Mouse (Mus musculus): Measurements from ENCODE around the gene Peak1.
A peak's percentile ranks its signal among the peaks of the same experiment; 100 is the strongest.

Peak1 gene

DNA sequence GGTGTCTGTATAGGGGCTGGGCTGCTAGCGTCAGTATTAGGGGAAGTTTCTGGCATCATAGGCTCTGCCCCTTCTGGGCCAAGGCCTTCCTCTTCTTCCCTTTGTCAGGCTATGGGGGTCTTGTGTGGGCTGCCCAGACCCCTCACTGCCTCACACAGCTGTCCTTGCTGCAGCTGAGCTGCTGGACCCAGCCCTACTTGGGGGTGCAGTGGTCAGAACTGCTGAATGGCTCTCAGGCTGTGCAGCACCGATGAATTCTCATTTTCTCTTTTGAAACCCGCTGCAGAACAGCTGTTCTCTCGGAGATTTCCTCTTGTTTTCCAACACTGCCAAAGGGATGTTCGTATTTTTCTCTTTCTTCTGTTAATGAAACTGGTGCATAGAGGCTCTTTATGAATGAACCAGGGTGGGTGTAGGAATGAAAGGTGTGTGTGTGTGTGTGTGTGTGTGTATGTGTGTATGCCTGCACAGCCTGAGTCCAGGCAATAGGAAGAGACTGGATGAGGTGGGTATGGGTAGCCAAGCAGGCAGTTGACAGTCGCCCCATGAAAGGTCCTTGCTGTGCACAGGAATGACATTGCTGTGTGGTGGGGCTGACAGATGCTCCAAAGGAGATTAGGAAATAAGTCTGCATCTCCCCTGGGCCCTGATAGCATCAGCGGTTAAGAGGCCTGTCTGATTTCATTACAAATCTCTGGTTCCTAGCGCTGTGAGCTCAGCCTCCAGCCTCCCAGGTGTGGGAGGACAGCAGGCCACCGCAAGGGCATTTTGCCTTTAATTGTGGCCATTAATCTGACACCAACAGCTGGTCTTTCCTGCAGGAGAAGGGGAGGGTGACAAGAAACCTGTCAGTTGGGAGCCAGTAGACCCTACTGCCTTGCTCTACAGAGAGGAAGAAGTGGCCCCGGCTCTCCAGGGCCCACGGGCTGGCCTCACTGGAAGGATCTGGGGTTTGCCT, 226.1 kb downstream of the Peak1 start:
- DNase-seq, result no peak

DNA sequence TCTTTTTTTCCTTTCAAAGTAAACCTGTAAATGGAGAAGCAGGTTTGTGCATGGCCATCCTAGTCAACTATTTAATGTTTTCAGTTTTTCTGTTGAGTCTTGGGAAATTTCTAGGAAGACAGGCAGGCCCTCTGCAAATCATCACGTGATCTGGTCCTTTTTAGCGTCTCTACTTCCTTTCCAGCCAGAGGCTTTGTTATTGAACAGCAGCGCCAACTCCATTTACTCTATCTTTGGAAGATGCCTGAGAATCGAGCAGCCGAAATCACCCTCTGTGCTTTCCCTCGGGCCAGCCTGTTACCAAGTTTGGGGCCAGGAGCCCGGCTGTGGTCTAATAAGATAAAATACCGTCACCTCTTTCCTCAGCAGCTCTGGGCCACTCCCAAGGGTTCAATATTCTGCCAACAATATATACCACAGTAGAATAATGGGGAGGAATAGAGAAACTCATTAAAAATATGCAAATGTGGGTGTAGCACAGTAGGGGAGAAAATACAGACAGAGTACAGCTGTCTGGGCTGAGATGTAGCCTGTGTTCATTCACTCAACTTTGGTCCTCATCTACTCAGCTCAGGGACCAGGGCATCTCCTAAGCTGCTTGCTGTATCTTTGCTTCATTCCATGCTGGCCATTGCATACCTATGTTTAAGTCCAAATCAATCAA, 237.6 kb downstream of the Peak1 start:
- no peak for DNase-seq

DNA sequence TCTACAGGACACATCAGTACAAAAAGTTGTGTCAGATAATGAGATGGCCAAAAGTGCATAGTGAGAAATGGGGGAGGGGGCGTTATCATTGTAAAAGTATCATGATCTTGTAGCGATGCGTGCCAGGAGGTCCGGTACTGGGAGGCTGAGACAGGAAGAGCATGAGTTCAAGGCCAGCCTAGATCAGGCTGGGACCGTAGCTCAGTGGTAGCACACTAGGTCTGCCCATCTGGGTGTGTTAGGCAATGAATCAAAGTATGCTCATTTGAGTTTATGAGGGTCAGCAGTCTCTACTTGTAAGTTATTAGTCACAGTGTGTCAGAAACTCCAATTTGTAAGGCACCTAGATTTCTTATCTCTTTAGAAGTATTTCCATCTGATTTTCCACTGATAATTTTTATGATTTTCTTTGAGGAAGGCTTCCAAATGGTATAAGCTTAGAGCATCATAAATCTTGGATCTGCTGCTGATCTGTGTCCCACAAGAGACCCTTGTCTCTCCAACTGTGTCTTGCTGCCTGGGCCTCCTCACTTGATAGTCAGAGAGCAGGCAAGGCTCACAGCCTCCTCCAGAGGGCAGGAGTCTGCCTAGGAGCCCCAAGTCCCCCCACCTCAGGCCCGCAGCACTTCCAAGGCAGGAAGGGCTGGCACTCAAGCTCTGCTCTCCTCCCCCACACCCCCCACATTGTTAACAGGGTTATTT, 238.3 kb downstream of the Peak1 start:
- DNase-seq, result no peak

DNA sequence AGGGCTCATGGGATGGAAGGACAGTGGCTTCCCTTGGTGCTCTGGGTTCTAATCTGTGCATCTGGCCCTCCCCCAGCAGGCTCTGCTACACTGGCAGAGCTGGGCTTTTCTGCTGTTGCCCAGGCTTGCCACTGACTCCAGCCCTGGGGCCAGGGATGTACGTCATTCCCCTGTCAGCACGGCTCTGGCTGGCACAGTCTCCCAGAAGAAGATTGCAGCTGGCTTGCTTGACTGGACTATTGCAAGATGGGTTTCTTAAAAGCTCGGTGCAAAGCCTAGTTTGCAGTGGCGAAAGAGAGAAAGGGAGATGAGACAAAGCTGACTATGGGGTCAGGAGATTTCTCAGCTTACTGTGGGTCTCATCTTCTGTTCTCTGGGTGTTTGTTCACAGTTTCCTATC, 240.5 kb downstream of the Peak1 start:
- no peak for DNase-seq

DNA sequence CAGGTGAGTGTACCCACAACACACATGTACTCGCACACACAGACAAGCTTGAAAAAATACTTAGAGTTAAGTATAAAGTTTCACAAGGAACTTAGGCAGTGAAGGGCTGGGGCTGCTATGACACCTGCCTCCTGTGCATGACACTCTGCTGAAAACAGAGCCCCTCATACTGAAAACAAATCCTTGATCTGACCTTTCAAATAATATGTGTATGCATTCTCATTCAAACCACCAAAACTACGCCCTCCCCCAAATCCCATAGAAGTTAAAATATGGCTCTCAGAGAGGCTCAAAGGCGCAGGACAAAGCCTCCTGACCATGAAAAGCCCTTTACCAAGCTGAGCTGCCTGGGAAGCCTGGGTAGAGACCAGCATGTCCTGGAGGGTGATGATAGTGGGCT, 242.6 kb downstream of the Peak1 start:
- DNase-seq, result no peak

DNA sequence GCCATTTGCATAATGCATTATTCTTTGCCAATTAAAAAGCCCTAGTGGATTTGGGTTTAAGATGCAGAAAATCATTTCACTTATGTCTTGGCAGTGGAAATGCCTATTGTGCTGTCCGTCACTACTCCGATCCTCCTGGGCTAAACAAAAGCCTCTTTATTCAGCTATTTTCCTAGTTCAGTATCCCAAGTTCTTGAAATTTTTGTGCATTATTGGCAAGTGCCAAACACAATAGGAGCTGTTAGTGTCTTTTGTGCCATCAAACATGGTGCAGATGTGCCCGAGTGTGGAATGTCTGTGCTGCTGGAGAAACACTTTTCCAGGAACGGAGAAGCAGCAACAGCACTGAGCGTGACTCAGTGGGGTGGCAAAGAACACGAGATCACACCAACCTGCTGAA, 250.2 kb downstream of the Peak1 start:
- DNase-seq, result no peak

DNA sequence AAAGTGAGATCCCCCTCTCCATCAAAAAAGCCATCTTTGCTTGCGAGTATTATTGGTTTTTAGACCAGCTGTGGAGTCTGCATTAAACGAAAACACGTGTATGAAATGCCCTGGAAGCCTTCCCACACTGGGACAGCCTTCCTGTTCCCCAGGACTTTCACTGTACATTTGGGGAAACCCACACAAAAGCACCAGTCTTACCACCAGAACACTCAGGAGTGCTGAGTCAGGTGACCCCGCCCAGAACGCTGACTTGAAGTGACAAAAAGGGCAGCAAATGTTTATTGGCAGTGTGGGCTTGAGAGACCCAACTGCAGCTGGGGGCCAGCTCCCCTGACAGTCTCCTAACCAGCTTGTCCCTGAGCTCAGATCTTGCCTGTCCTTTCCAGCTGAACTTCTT, 251.7 kb downstream of the Peak1 start:
- DNase-seq, result no peak

DNA sequence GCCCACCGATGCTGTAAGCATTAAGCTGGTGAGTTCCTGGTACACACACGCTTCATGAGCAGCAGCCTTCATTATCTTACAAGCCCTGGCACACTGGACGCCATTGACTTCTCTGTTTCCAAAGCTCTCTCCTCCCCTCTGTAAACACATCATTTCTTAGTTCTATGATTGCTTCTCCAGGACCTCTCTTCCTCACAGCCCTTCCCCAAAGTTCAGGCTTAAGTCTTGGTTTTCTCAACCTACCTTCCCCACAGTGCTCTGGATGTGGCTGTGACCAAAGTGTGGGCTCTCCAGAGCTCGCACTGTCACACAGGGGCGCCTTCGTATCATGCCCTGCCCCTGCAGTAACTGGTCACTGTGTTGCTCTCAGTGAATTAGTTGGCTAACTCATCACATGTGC, 252.5 kb downstream of the Peak1 start, which contains the start of gene Tspan3:
Gene Tspan3 (minus strand): TSS at position 101 of the 400 bp plus-strand sequence.
- no peak for DNase-seq

DNA sequence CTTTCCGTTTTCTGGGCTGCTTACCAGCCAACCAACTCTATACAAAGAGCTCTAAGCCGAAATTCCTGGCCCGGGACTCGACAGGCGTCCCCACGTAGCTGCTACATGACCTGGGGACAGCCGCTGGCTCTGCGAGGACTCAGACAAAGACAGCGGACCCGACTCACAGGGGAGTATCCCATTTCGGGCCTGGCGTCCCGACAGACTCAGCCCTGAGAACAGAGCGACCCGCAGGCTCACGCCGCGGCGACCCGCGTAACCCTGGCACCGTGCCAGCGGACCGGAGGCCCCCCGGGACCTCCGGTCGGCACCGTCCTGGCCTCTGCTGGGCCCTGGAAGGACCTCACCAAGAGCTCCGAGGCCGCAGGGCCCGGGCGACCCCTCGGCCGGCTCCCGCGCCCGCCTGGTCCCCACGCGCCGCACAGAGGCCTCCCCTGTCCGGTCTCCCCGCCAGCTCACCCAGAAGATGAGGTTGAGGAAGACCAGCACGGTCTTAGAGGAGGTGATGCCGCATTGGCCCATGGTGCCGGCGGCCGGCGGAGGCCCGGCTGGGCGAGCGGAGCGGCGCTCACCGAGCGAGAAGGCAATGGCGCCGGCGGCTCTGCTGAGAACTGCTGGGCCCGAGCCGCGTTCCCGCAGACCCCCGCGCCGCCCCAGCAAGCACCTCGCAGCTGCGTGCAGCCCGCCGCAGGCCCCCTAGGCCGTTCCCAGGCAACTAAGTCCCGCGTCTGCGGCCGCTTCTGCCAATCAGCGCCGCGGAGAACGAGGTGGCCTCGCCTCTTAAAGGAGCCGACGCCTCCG, 257.3 kb downstream of the Peak1 start:
- peak; percentile 89 for DNase-seq

DNA sequence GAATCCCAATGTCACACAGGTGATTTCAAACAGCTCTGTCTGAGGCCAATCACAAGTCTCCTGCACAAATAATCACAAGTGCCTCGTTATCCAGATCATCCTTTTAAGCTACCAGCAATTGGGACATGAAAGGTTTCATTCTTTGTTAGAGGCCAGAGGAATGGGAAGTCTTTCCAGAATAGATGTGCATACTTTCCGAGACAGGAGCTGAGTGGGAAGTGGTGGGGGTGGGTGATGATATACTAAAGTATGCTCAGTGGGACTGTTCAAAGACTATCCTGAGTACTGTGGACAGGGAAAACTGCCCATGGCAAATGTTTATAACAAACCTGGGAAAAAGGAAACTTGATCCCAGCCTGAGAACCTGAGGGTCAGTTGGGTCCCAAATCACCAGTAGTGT, 258.4 kb downstream of the Peak1 start:
- no peak for DNase-seq

DNA sequence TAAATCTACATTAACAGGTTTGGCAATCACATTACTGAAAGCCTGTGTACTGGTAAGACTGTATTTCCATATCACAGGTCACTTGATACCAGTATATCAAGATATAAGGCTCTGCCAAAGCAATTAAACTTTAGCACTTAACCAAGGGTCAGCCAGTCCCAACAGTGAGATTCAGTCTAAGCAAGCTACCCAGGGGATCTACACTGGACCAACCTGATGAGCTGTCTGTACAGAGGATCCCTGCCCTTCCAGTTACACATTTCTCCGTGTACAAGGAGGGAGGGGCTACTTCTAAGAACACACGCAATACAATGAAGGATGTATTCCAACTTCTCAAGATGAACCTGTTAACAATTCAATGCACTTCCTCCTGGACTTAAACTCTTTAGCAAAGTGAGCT, 259.8 kb downstream of the Peak1 start:
- DNase-seq, result no peak

DNA sequence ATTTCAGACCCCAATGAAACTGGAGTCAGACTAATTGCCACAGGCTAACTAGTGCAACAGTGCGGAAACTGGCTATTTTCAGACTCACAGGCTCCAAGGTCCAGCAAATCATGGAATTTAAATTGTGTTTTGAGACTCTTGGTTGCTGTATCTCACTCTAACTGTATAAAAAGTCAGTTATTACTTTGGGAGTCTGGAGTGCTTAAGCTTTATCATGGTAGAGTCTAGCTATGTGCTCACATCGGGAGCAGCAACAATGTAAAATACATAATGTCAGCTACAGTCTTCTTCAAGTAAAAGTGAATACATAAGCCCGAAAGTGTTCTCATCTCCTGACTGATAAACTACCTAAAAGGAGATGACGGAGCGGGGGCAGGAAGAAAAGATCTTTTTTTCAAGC, 263.3 kb downstream of the Peak1 start:
- DNase-seq, result no peak

DNA sequence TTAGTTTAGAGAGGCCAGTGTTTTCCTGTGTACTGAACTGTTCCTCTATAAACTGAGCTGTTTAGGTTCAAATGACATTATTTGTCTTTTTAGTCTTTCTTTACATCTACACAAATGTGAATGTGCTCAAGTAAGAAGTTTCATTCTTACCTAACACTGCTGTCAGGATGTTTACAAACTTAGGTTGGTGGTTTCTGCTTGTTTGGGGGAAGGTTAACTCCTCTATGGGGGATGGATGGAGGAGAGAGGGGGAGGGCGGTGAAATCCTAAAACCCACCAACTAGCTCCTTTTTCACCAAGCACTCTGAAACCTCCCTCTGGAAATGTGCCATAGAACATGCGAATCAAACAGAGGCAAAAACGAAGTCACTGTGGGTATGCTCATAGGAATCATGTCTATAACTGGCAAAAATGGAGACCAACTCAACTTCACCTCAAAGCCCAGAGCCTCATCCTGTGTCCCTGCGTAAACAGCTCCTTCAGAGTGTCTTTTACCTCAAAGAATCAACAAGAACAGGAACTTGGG, 265.3 kb downstream of the Peak1 start:
- DNase-seq, result no peak

DNA sequence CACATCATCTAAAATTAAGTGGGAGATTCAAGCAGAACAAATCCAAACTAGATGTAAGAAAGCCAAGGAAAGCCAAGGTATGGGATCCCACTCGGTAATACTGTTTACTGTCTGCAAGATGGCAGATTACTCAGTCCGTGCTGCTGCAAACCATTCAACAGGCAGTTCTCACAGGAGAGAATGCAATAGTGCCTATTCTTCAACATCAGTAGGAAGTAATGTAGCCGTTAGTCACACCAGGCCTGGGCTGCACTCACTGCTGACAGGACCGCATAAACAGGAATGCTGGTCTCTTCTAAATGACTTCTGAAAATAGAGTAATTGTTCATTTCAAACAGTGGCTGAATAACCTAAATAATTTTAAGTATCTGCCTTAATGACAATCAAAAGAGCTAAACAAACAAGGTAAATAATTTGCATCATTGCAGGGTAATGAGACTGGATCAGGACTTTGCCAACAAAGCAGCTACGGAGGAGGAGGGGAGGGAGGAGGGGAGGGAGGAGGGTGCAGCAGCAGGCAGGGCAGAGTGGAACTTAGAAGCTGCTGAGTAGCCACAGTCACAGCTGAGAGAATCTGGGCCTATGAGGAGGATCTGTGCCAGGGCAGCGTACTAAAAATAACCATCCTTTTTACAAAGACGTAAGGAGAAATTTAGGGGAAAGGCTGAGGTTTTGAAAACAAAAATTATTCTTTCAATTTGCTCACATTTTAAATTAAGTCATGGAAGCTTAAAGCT, 266.0 kb downstream of the Peak1 start:
- no peak for DNase-seq

Measured in cerebellum, adult 11-12 months (tissue).